Mouse (Mus musculus): ENCODE measurements around the gene Pald1. TPM values are rescaled to one million over a fixed set of nuclear protein-coding genes. Genes with fewer than 3 reads are reported as not detected.

Pald1 gene
- polyA plus RNA-seq, 1 experiment from 2014 or later, result 13.2 TPM

- Histone ChIP-seq H3K36me3 (ENCODE audit: poor library complexity, severe bottlenecking) (no peaks in the 10 kb centered on the region), H3K4me3 (no peak overlapping the region), H3K9me3 (replicated peaks) (no peaks in the 10 kb centered on the region; the same call in 1 of the 2 replicates), H3K4me2 (no peak overlapping the region), H3K27me3 (no peaks in the 10 kb centered on the region), H3K9ac (no peak overlapping the region), H3K4me1 (no peaks in the 10 kb centered on the region), H3K27ac (no peak overlapping the region)
- 94% methylated on average over 6 of the region's 6 CpGs for WGBS
- no peak for ATAC-seq
Observed at GRCm38 (mm10) chr10:61364431-61364830, 18.9 kb downstream of the Pald1 start.

- Histone ChIP-seq H3K4me2 (no peak overlapping the region), H3K27me3 (no peaks in the 10 kb centered on the region), H3K9me3 (replicated peaks) (no peaks in the 10 kb centered on the region; the same call in 1 of the 2 replicates), H3K27ac (no peak overlapping the region), H3K36me3 (ENCODE audit: poor library complexity, severe bottlenecking) (no peaks in the 10 kb centered on the region), H3K4me3 (no peak overlapping the region), H3K4me1 (no peaks in the 10 kb centered on the region), H3K9ac (no peak overlapping the region)
- 85% methylated on average over 8 of the region's 8 CpGs for WGBS
- ATAC-seq, result no peak
Observed at GRCm38 (mm10) chr10:61362992-61363391, 20.3 kb downstream of the Pald1 start.

GRCm38 (mm10) chr10:61362483-61362882, 20.8 kb downstream of the Pald1 start:
- WGBS, result 80% methylated on average over 9 of the region's 9 CpGs
- no peaks in the 10 kb centered on the region for H3K27me3 ChIP-seq
- H3K4me2 ChIP-seq, result no peak overlapping the region
- no peak overlapping the region for H3K9ac ChIP-seq
- no peak overlapping the region for H3K27ac ChIP-seq
- ATAC-seq, result no peak
- no peak overlapping the region for H3K4me3 ChIP-seq
- no peaks in the 10 kb centered on the region for H3K4me1 ChIP-seq
- no peaks in the 10 kb centered on the region for H3K36me3 ChIP-seq (ENCODE audit: poor library complexity, severe bottlenecking)
- no peaks in the 10 kb centered on the region; the same call in 1 of the 2 replicates for H3K9me3 ChIP-seq (replicated peaks)

- WGBS, result 91% methylated on average over 8 of the region's 8 CpGs
- Histone ChIP-seq H3K9ac (no peak overlapping the region), H3K27ac (no peak overlapping the region), H3K4me2 (no peak overlapping the region), H3K27me3 (no peaks in the 10 kb centered on the region), H3K9me3 (replicated peaks) (no peaks in the 10 kb centered on the region; the same call in 1 of the 2 replicates), H3K4me3 (no peak overlapping the region), H3K4me1 (no peaks in the 10 kb centered on the region), H3K36me3 (ENCODE audit: poor library complexity, severe bottlenecking) (no peaks in the 10 kb centered on the region)
- no peak for ATAC-seq
Observed at GRCm38 (mm10) chr10:61360667-61361066, 22.7 kb downstream of the Pald1 start.

GRCm38 (mm10) chr10:61359411-61359810, 23.9 kb downstream of the Pald1 start:
- 90% methylated on average over 8 of the region's 8 CpGs for WGBS

GRCm38 (mm10) chr10:61357658-61358057, 25.7 kb downstream of the Pald1 start:
- 63% methylated on average over 8 of the region's 8 CpGs for WGBS
- H3K27ac ChIP-seq, result no peak overlapping the region

More at GRCm38 (mm10) chr10:61359411-61359810, 23.9 kb downstream of the Pald1 start:
- no peak for ATAC-seq
- no peaks in the 10 kb centered on the region for H3K27me3 ChIP-seq
- H3K9me3 ChIP-seq (replicated peaks), result no peaks in the 10 kb centered on the region; the same call in 1 of the 2 replicates
- no peak overlapping the region for H3K27ac ChIP-seq
- H3K4me3 ChIP-seq, result no peak overlapping the region
- no peak overlapping the region for H3K4me2 ChIP-seq
- H3K36me3 ChIP-seq (ENCODE audit: poor library complexity, severe bottlenecking), result no peaks in the 10 kb centered on the region
- H3K9ac ChIP-seq, result no peak overlapping the region
- no peaks in the 10 kb centered on the region for H3K4me1 ChIP-seq

GRCm38 (mm10) chr10:61356568-61356967, 26.8 kb downstream of the Pald1 start:
- Histone ChIP-seq H3K9me3 (replicated peaks) (no peaks in the 10 kb centered on the region; the same call in 1 of the 2 replicates), H3K27me3 (no peaks in the 10 kb centered on the region), H3K9ac (no peak overlapping the region), H3K4me2 (no peak overlapping the region), H3K27ac (no peak overlapping the region), H3K4me1 (no peaks in the 10 kb centered on the region), H3K36me3 (ENCODE audit: poor library complexity, severe bottlenecking) (no peaks in the 10 kb centered on the region), H3K4me3 (no peak overlapping the region)
- no peak for ATAC-seq
- WGBS, result 94% methylated on average over 8 of the region's 8 CpGs

More at GRCm38 (mm10) chr10:61357658-61358057, 25.7 kb downstream of the Pald1 start:
- Histone ChIP-seq H3K9me3 (replicated peaks) (no peaks in the 10 kb centered on the region; the same call in 1 of the 2 replicates), H3K4me3 (no peak overlapping the region), H3K4me1 (no peaks in the 10 kb centered on the region), H3K36me3 (ENCODE audit: poor library complexity, severe bottlenecking) (no peaks in the 10 kb centered on the region), H3K4me2 (no peak overlapping the region), H3K27me3 (no peaks in the 10 kb centered on the region), H3K9ac (no peak overlapping the region)
- no peak for ATAC-seq

- WGBS, result 97% methylated on average over 5 of the region's 5 CpGs
- Histone ChIP-seq H3K4me2 (no peak overlapping the region), H3K9me3 (replicated peaks) (no peaks in the 10 kb centered on the region; the same call in 1 of the 2 replicates), H3K27me3 (no peaks in the 10 kb centered on the region), H3K36me3 (ENCODE audit: poor library complexity, severe bottlenecking) (no peaks in the 10 kb centered on the region), H3K4me1 (no peaks in the 10 kb centered on the region), H3K4me3 (no peak overlapping the region), H3K27ac (no peak overlapping the region), H3K9ac (no peak overlapping the region)
- no peak for ATAC-seq
Observed at GRCm38 (mm10) chr10:61356095-61356494, 27.2 kb downstream of the Pald1 start.

- WGBS, result 94% methylated on average over 13 of the region's 13 CpGs
- Histone ChIP-seq H3K9ac (no peak overlapping the region), H3K4me1 (no peaks in the 10 kb centered on the region), H3K27me3 (no peaks in the 10 kb centered on the region), H3K9me3 (replicated peaks) (no peaks in the 10 kb centered on the region; the same call in 1 of the 2 replicates), H3K27ac (no peak overlapping the region), H3K4me3 (no peak overlapping the region), H3K36me3 (ENCODE audit: poor library complexity, severe bottlenecking) (no peaks in the 10 kb centered on the region), H3K4me2 (no peak overlapping the region)
- ATAC-seq, result no peak
Observed at GRCm38 (mm10) chr10:61355611-61356010, 27.7 kb downstream of the Pald1 start.

- Histone ChIP-seq H3K4me3 (no peak overlapping the region), H3K4me1 (no peaks in the 10 kb centered on the region), H3K9ac (no peak overlapping the region), H3K27ac (no peak overlapping the region), H3K27me3 (no peaks in the 10 kb centered on the region), H3K4me2 (no peak overlapping the region), H3K9me3 (replicated peaks) (0 out of 2 replicates have a peak, but pooled peaks cover 6% of the 10 kb centered on the region), H3K36me3 (ENCODE audit: poor library complexity, severe bottlenecking) (peaks cover 22% of the 10 kb centered on the region)
- 62% methylated on average over 4 of the region's 4 CpGs for WGBS
- ATAC-seq, result no peak
Observed at GRCm38 (mm10) chr10:61351216-61351615, 32.1 kb downstream of the Pald1 start.

- Histone ChIP-seq H3K9ac (no peak overlapping the region), H3K9me3 (replicated peaks) (0 out of 2 replicates have a peak, but pooled peaks cover 6% of the 10 kb centered on the region), H3K27ac (no peak overlapping the region), H3K27me3 (no peaks in the 10 kb centered on the region), H3K36me3 (ENCODE audit: poor library complexity, severe bottlenecking) (peaks cover 22% of the 10 kb centered on the region), H3K4me1 (peaks cover 6% of the 10 kb centered on the region; the same call in 1 of the 2 replicates), H3K4me2 (no peak overlapping the region), H3K4me3 (no peak overlapping the region)
- 38% methylated on average over 9 of the region's 10 CpGs for WGBS
- ATAC-seq, result no peak
Observed at GRCm38 (mm10) chr10:61346374-61346773, 37.0 kb downstream of the Pald1 start.

- ATAC-seq, result no peak
Observed at GRCm38 (mm10) chr10:61345179-61345578, 38.2 kb downstream of the Pald1 start.

GRCm38 (mm10) chr10:61343950-61344349, 39.4 kb downstream of the Pald1 start:
- Histone ChIP-seq H3K4me1 (peaks cover 6% of the 10 kb centered on the region; the same call in 1 of the 2 replicates), H3K36me3 (ENCODE audit: poor library complexity, severe bottlenecking) (peaks cover 9% of the 10 kb centered on the region; the same call in 1 of the 2 replicates), H3K9ac (no peak overlapping the region), H3K27ac (no peak overlapping the region), H3K4me3 (no peak overlapping the region), H3K4me2 (no peak overlapping the region), H3K27me3 (no peaks in the 10 kb centered on the region), H3K9me3 (replicated peaks) (no peaks in the 10 kb centered on the region)
- no peak for ATAC-seq
- 57% methylated on average over 8 of the region's 8 CpGs for WGBS

More at GRCm38 (mm10) chr10:61345179-61345578, 38.2 kb downstream of the Pald1 start:
- Histone ChIP-seq H3K4me3 (no peak overlapping the region), H3K4me1 (peaks cover 6% of the 10 kb centered on the region; the same call in 1 of the 2 replicates), H3K9me3 (replicated peaks) (0 out of 2 replicates have a peak, but pooled peaks cover 6% of the 10 kb centered on the region), H3K9ac (no peak overlapping the region), H3K36me3 (ENCODE audit: poor library complexity, severe bottlenecking) (peaks cover 21% of the 10 kb centered on the region), H3K27ac (no peak overlapping the region), H3K4me2 (no peak overlapping the region), H3K27me3 (no peaks in the 10 kb centered on the region)
- WGBS, result 82% methylated on average over 8 of the region's 8 CpGs

Data from forebrain, embryonic 13.5 days (tissue).